Mouse (Mus musculus): ENCODE results near the gene Tdrd6. TPM values are rescaled to one million over a fixed set of nuclear protein-coding genes. Genes with fewer than 3 reads are reported as not detected.

The Tdrd6 gene
- not detected in 2 replicates for polyA plus RNA-seq (2011; ENCODE audit: insufficient read depth, insufficient read length, low replicate concordance, missing spikeins)

GRCm38 (mm10) chr17:43629496-43630426 is at the start of gene Tdrd6:
Gene Tdrd6, minus strand, starts transcription at chr17:43630299.
- H3K27ac ChIP-seq (ENCODE audit: control insufficient read depth, insufficient read depth, low read depth, low read length, poor library complexity): no peak within 1 kb of the TSS
- no peak within 1 kb of the TSS for H3K4me3 ChIP-seq (replicated peaks; ENCODE audit: control insufficient read depth, low read depth, low read length)
- TF ChIP-seq CTCF (IDR thresholded peaks at IDR 0.05; ENCODE audit: control insufficient read depth, insufficient read depth, low read length): no peak
- no peak for TF ChIP-seq POLR2A (IDR thresholded peaks at IDR 0.05; ENCODE audit: borderline replicate concordance, control insufficient read depth, low read depth, low read length)
- H3K4me1 ChIP-seq (ENCODE audit: control insufficient read depth, insufficient read depth, low read length): no peaks in the 10 kb centered on the region
- 7% methylated on average over 83 of the region's 83 CpGs for WGBS

- no peaks in the 10 kb centered on the region; the same call in 1 of the 2 replicates for H3K4me1 ChIP-seq (ENCODE audit: control insufficient read depth, insufficient read depth, low read length)
- no peak overlapping the region for H3K4me3 ChIP-seq (replicated peaks; ENCODE audit: control insufficient read depth, low read depth, low read length)
- no peak overlapping the region for H3K27ac ChIP-seq (ENCODE audit: control insufficient read depth, insufficient read depth, low read depth, low read length, poor library complexity)
- WGBS: 52% methylated on average over 1 of the region's 1 CpGs
- TF ChIP-seq CTCF (IDR thresholded peaks at IDR 0.05; ENCODE audit: control insufficient read depth, insufficient read depth, low read length) (no peak), POLR2A (IDR thresholded peaks at IDR 0.05; ENCODE audit: borderline replicate concordance, control insufficient read depth, low read depth, low read length) (no peak)
Observed at GRCm38 (mm10) chr17:43677317-43677716, 47.2 kb upstream of the Tdrd6 start.

GRCm38 (mm10) chr17:43676241-43676640 is 46.1 kb upstream of the Tdrd6 start:
- Histone ChIP-seq H3K4me3 (replicated peaks; ENCODE audit: control insufficient read depth, low read depth, low read length) (no peak overlapping the region), H3K4me1 (ENCODE audit: control insufficient read depth, insufficient read depth, low read length) (no peaks in the 10 kb centered on the region; the same call in 1 of the 2 replicates), H3K27ac (ENCODE audit: control insufficient read depth, insufficient read depth, low read depth, low read length, poor library complexity) (no peak overlapping the region)
- WGBS: 81% methylated on average over 1 of the region's 1 CpGs
- no peak for TF ChIP-seq POLR2A (IDR thresholded peaks at IDR 0.05; ENCODE audit: borderline replicate concordance, control insufficient read depth, low read depth, low read length)
- no peak for TF ChIP-seq CTCF (IDR thresholded peaks at IDR 0.05; ENCODE audit: control insufficient read depth, insufficient read depth, low read length)

GRCm38 (mm10) chr17:43675228-43675627 is 45.1 kb upstream of the Tdrd6 start:
- no peak overlapping the region for H3K4me3 ChIP-seq (replicated peaks; ENCODE audit: control insufficient read depth, low read depth, low read length)

GRCm38 (mm10) chr17:43671907-43672306 is 41.8 kb upstream of the Tdrd6 start:
- Histone ChIP-seq H3K4me1 (ENCODE audit: control insufficient read depth, insufficient read depth, low read length) (no peaks in the 10 kb centered on the region; the same call in 1 of the 2 replicates), H3K4me3 (replicated peaks; ENCODE audit: control insufficient read depth, low read depth, low read length) (no peak overlapping the region), H3K27ac (ENCODE audit: control insufficient read depth, insufficient read depth, low read depth, low read length, poor library complexity) (no peak overlapping the region)
- TF ChIP-seq POLR2A (IDR thresholded peaks at IDR 0.05; ENCODE audit: borderline replicate concordance, control insufficient read depth, low read depth, low read length) (no peak), CTCF (IDR thresholded peaks at IDR 0.05; ENCODE audit: control insufficient read depth, insufficient read depth, low read length) (no peak)
- 56% methylated on average over 4 of the region's 4 CpGs for whole genome bisulfite sequencing

More at GRCm38 (mm10) chr17:43675228-43675627, 45.1 kb upstream of the Tdrd6 start:
- 26% methylated on average over 1 of the region's 1 CpGs for WGBS
- Histone ChIP-seq H3K27ac (ENCODE audit: control insufficient read depth, insufficient read depth, low read depth, low read length, poor library complexity) (no peak overlapping the region), H3K4me1 (ENCODE audit: control insufficient read depth, insufficient read depth, low read length) (no peaks in the 10 kb centered on the region; the same call in 1 of the 2 replicates)
- TF ChIP-seq POLR2A (IDR thresholded peaks at IDR 0.05; ENCODE audit: borderline replicate concordance, control insufficient read depth, low read depth, low read length) (no peak), CTCF (IDR thresholded peaks at IDR 0.05; ENCODE audit: control insufficient read depth, insufficient read depth, low read length) (no peak)

- Histone ChIP-seq H3K4me1 (ENCODE audit: control insufficient read depth, insufficient read depth, low read length) (no peaks in the 10 kb centered on the region; the same call in 1 of the 2 replicates), H3K4me3 (replicated peaks; ENCODE audit: control insufficient read depth, low read depth, low read length) (no peak overlapping the region), H3K27ac (ENCODE audit: control insufficient read depth, insufficient read depth, low read depth, low read length, poor library complexity) (no peak overlapping the region)
- no peak for TF ChIP-seq POLR2A (IDR thresholded peaks at IDR 0.05; ENCODE audit: borderline replicate concordance, control insufficient read depth, low read depth, low read length)
- no peak for TF ChIP-seq CTCF (IDR thresholded peaks at IDR 0.05; ENCODE audit: control insufficient read depth, insufficient read depth, low read length)
- WGBS: 77% methylated on average over 6 of the region's 6 CpGs
Observed at GRCm38 (mm10) chr17:43669145-43669695, 39.1 kb upstream of the Tdrd6 start.

GRCm38 (mm10) chr17:43667290-43667843 is 37.3 kb upstream of the Tdrd6 start, which contains the start of gene Cyp39a1:
Gene Cyp39a1, plus strand, starts transcription at chr17:43667425.
- Histone ChIP-seq H3K4me1 (ENCODE audit: control insufficient read depth, insufficient read depth, low read length) (no peaks in the 10 kb centered on the region; the same call in 1 of the 2 replicates), H3K27ac (ENCODE audit: control insufficient read depth, insufficient read depth, low read depth, low read length, poor library complexity) (peak within 1 kb of the TSS; percentile 41; the same call in 1 of the 2 replicates), H3K4me3 (replicated peaks; ENCODE audit: control insufficient read depth, low read depth, low read length) (peak within 1 kb of the TSS; percentile 83)
- 1% methylated on average over 17 of the region's 17 CpGs for WGBS
- TF ChIP-seq POLR2A (IDR thresholded peaks at IDR 0.05; ENCODE audit: borderline replicate concordance, control insufficient read depth, low read depth, low read length) (no peak), CTCF (IDR thresholded peaks at IDR 0.05; ENCODE audit: control insufficient read depth, insufficient read depth, low read length) (no peak)

All from bone marrow, adult 2 months (tissue).